Mouse (Mus musculus): ENCODE measurements around the gene Tll1.
A peak's percentile ranks its signal among the peaks of the same experiment; 100 is the strongest.

The Tll1 gene

GRCm38 (mm10) chr8:64206024-64206385, at the start of gene Tll1:
Gene Tll1 (minus strand): TSS chr8:64206271.
- peaks cover 34% of the 10 kb centered on the region for H3K4me1 ChIP-seq (replicated peaks; ENCODE audit: low read depth, low read length)
- no peaks in the 10 kb centered on the region for H3K36me3 ChIP-seq (ENCODE audit: insufficient read depth, low read length)
- H3K4me3 ChIP-seq (replicated peaks; ENCODE audit: low read length), result peak within 1 kb of the TSS; percentile 79
- no peaks in the 10 kb centered on the region for H3K9me3 ChIP-seq (ENCODE audit: low read length)
- H3K27me3 ChIP-seq (ENCODE audit: insufficient read depth, low read length), result peaks cover 42% of the 10 kb centered on the region
- no peak for TF ChIP-seq CTCF (conservative IDR thresholded peaks at IDR 0.05; ENCODE audit: low read length)
- TF ChIP-seq POU5F1 (IDR thresholded peaks at IDR 0.05; ENCODE audit: borderline replicate concordance, low read length), result no peak
- TF ChIP-seq NANOG (IDR thresholded peaks at IDR 0.05; ENCODE audit: borderline replicate concordance, low read length), result no peak

GRCm38 (mm10) chr8:64238645-64239044, 32.6 kb upstream of the Tll1 start:
- TF ChIP-seq POU5F1 (IDR thresholded peaks at IDR 0.05; ENCODE audit: borderline replicate concordance, low read length), result no peak
- TF ChIP-seq NANOG (IDR thresholded peaks at IDR 0.05; ENCODE audit: borderline replicate concordance, low read length), result no peak
- no peak for TF ChIP-seq CTCF (conservative IDR thresholded peaks at IDR 0.05; ENCODE audit: low read length)
- no peak overlapping the region for H3K4me3 ChIP-seq (replicated peaks; ENCODE audit: low read length)
- H3K9me3 ChIP-seq (ENCODE audit: low read length), result no peaks in the 10 kb centered on the region
- H3K4me1 ChIP-seq (replicated peaks; ENCODE audit: low read depth, low read length), result no peaks in the 10 kb centered on the region
- H3K27me3 ChIP-seq (ENCODE audit: insufficient read depth, low read length), result no peaks in the 10 kb centered on the region
- H3K36me3 ChIP-seq (ENCODE audit: insufficient read depth, low read length), result no peaks in the 10 kb centered on the region

GRCm38 (mm10) chr8:64221600-64221999, 15.5 kb upstream of the Tll1 start:
- no peaks in the 10 kb centered on the region for H3K9me3 ChIP-seq (ENCODE audit: low read length)
- no peak overlapping the region for H3K4me3 ChIP-seq (replicated peaks; ENCODE audit: low read length)
- H3K36me3 ChIP-seq (ENCODE audit: insufficient read depth, low read length), result no peaks in the 10 kb centered on the region
- no peak for TF ChIP-seq NANOG (IDR thresholded peaks at IDR 0.05; ENCODE audit: borderline replicate concordance, low read length)
- no peak for TF ChIP-seq POU5F1 (IDR thresholded peaks at IDR 0.05; ENCODE audit: borderline replicate concordance, low read length)
- TF ChIP-seq CTCF (conservative IDR thresholded peaks at IDR 0.05; ENCODE audit: low read length), result no peak
- no peaks in the 10 kb centered on the region for H3K27me3 ChIP-seq (ENCODE audit: insufficient read depth, low read length)
- no peaks in the 10 kb centered on the region for H3K4me1 ChIP-seq (replicated peaks; ENCODE audit: low read depth, low read length)

GRCm38 (mm10) chr8:64217644-64218043, 11.6 kb upstream of the Tll1 start:
- H3K4me1 ChIP-seq (replicated peaks; ENCODE audit: low read depth, low read length), result no peaks in the 10 kb centered on the region
- no peaks in the 10 kb centered on the region for H3K36me3 ChIP-seq (ENCODE audit: insufficient read depth, low read length)

GRCm38 (mm10) chr8:64216252-64216651, 10.2 kb upstream of the Tll1 start:
- H3K4me3 ChIP-seq (replicated peaks; ENCODE audit: low read length), result no peak overlapping the region
- TF ChIP-seq POU5F1 (IDR thresholded peaks at IDR 0.05; ENCODE audit: borderline replicate concordance, low read length) (no peak), NANOG (IDR thresholded peaks at IDR 0.05; ENCODE audit: borderline replicate concordance, low read length) (no peak), CTCF (conservative IDR thresholded peaks at IDR 0.05; ENCODE audit: low read length) (no peak)
- no peaks in the 10 kb centered on the region for H3K4me1 ChIP-seq (replicated peaks; ENCODE audit: low read depth, low read length)
- peaks cover 7% of the 10 kb centered on the region for H3K9me3 ChIP-seq (ENCODE audit: low read length)
- no peaks in the 10 kb centered on the region for H3K27me3 ChIP-seq (ENCODE audit: insufficient read depth, low read length)
- no peaks in the 10 kb centered on the region for H3K36me3 ChIP-seq (ENCODE audit: insufficient read depth, low read length)

More at GRCm38 (mm10) chr8:64217644-64218043, 11.6 kb upstream of the Tll1 start:
- no peak overlapping the region for H3K4me3 ChIP-seq (replicated peaks; ENCODE audit: low read length)
- no peak for TF ChIP-seq CTCF (conservative IDR thresholded peaks at IDR 0.05; ENCODE audit: low read length)
- TF ChIP-seq POU5F1 (IDR thresholded peaks at IDR 0.05; ENCODE audit: borderline replicate concordance, low read length), result no peak
- TF ChIP-seq NANOG (IDR thresholded peaks at IDR 0.05; ENCODE audit: borderline replicate concordance, low read length), result no peak
- no peaks in the 10 kb centered on the region for H3K27me3 ChIP-seq (ENCODE audit: insufficient read depth, low read length)
- H3K9me3 ChIP-seq (ENCODE audit: low read length), result no peaks in the 10 kb centered on the region

GRCm38 (mm10) chr8:64215374-64215773, 9.3 kb upstream of the Tll1 start:
- no peaks in the 10 kb centered on the region for H3K36me3 ChIP-seq (ENCODE audit: insufficient read depth, low read length)
- H3K9me3 ChIP-seq (ENCODE audit: low read length), result peaks cover 7% of the 10 kb centered on the region
- no peak for TF ChIP-seq NANOG (IDR thresholded peaks at IDR 0.05; ENCODE audit: borderline replicate concordance, low read length)
- TF ChIP-seq POU5F1 (IDR thresholded peaks at IDR 0.05; ENCODE audit: borderline replicate concordance, low read length), result no peak
- no peak for TF ChIP-seq CTCF (conservative IDR thresholded peaks at IDR 0.05; ENCODE audit: low read length)
- H3K27me3 ChIP-seq (ENCODE audit: insufficient read depth, low read length), result no peaks in the 10 kb centered on the region
- no peak overlapping the region for H3K4me3 ChIP-seq (replicated peaks; ENCODE audit: low read length)
- H3K4me1 ChIP-seq (replicated peaks; ENCODE audit: low read depth, low read length), result no peaks in the 10 kb centered on the region

GRCm38 (mm10) chr8:64214906-64215305, 8.8 kb upstream of the Tll1 start:
- H3K36me3 ChIP-seq (ENCODE audit: insufficient read depth, low read length), result no peaks in the 10 kb centered on the region
- no peak for TF ChIP-seq POU5F1 (IDR thresholded peaks at IDR 0.05; ENCODE audit: borderline replicate concordance, low read length)
- no peak for TF ChIP-seq CTCF (conservative IDR thresholded peaks at IDR 0.05; ENCODE audit: low read length)
- TF ChIP-seq NANOG (IDR thresholded peaks at IDR 0.05; ENCODE audit: borderline replicate concordance, low read length), result no peak
- H3K4me1 ChIP-seq (replicated peaks; ENCODE audit: low read depth, low read length), result no peaks in the 10 kb centered on the region
- H3K9me3 ChIP-seq (ENCODE audit: low read length), result peaks cover 7% of the 10 kb centered on the region
- H3K4me3 ChIP-seq (replicated peaks; ENCODE audit: low read length), result no peak overlapping the region
- H3K27me3 ChIP-seq (ENCODE audit: insufficient read depth, low read length), result no peaks in the 10 kb centered on the region

GRCm38 (mm10) chr8:64206411-64206861, 365 bp upstream of the Tll1 start:
- peaks cover 34% of the 10 kb centered on the region for H3K4me1 ChIP-seq (replicated peaks; ENCODE audit: low read depth, low read length)
- H3K9me3 ChIP-seq (ENCODE audit: low read length), result no peaks in the 10 kb centered on the region
- no peak for TF ChIP-seq NANOG (IDR thresholded peaks at IDR 0.05; ENCODE audit: borderline replicate concordance, low read length)
- no peak for TF ChIP-seq POU5F1 (IDR thresholded peaks at IDR 0.05; ENCODE audit: borderline replicate concordance, low read length)
- TF ChIP-seq CTCF (conservative IDR thresholded peaks at IDR 0.05; ENCODE audit: low read length), result no peak
- peaks cover 42% of the 10 kb centered on the region for H3K27me3 ChIP-seq (ENCODE audit: insufficient read depth, low read length)
- no peaks in the 10 kb centered on the region for H3K36me3 ChIP-seq (ENCODE audit: insufficient read depth, low read length)
- peak overlapping the region; percentile 79 for H3K4me3 ChIP-seq (replicated peaks; ENCODE audit: low read length)

All from E14TG2a.4 (cell line).